Mouse (Mus musculus): ENCODE data around the gene Dusp7. TPM values are rescaled to one million over a fixed set of nuclear protein-coding genes. Genes with fewer than 3 reads are reported as not detected.

The Dusp7 gene
- polyA plus RNA-seq, 3 experiments from 2014 or later = 20.2 to 22.2 (median 21.4) TPM

DNA sequence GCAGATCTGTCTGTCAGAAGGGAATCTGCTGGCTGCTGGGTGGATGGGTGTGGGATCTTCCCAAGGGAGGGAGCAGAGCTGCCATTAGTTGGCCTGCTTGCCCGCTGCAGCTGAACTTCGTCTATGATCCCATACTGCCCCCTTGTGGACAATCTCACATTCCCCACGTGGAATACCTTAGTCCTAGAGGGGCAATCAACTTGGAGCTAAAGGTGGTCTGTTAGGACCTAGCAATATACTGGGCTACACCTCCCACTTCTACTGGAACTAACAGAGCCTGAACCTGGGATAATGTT lies 53.4 kb downstream of the Dusp7 start:
- ATAC-seq = peak; percentile 64

Other genes starting within 250 kb of the Dusp7 start
- gene Glyctk, start 210.5 kb upstream of the Dusp7 start, polyA plus RNA-seq (2017; shearing (Covaris generic)) = 1 to 10 TPM; 2.0 to 4.7 (median 2.1) TPM
- gene Wdr82, start 197.7 kb upstream of the Dusp7 start, polyA plus RNA-seq (2017; shearing (Covaris generic)) = 10 to 100 TPM; 28.3 to 48.5 (median 39.8) TPM
- gene Ppm1m, start 168.9 kb upstream of the Dusp7 start, polyA plus RNA-seq (2017; shearing (Covaris generic)) = 10 to 100 TPM; 11.2 to 27.9 (median 20.4) TPM
- 100 to 1,000 TPM; 126 to 140 (median 135) TPM for gene Twf2, start 165.5 kb upstream of the Dusp7 start, polyA plus RNA-seq (2017; shearing (Covaris generic))
- under 1 TPM in 1 of 3 experiments, not detected in 2; 0.14 TPM for gene Tlr9, start 146.0 kb upstream of the Dusp7 start, polyA plus RNA-seq (2017; shearing (Covaris generic))
- 10 to 100 TPM; 40.5 to 69.7 (median 54.7) TPM for gene Alas1, start 120.0 kb upstream of the Dusp7 start, polyA plus RNA-seq (2017; shearing (Covaris generic))
- gene Poc1a, start 87.6 kb upstream of the Dusp7 start, polyA plus RNA-seq (2017; shearing (Covaris generic)) = 10 to 100 TPM in 1 of 3 experiments, 1 to 10 TPM in 2; 3.6 to 21.4 (median 4.8) TPM
- 1,000 to 10,000 TPM; 1,038 to 1,832 (median 1,102) TPM for gene Rpl29, start 60.8 kb downstream of the Dusp7 start, polyA plus RNA-seq (2017; shearing (Covaris generic))
- 10 to 100 TPM in 1 of 3 experiments, 1 to 10 TPM in 2; 8.9 to 14.6 (median 9.4) TPM for gene Acy1, start 69.7 kb downstream of the Dusp7 start, polyA plus RNA-seq (2017; shearing (Covaris generic))
- 10 to 100 TPM in 2 of 3 experiments, 1 to 10 TPM in 1; 6.3 to 17.6 (median 12.6) TPM for gene Abhd14b, start 78.8 kb downstream of the Dusp7 start, polyA plus RNA-seq (2017; shearing (Covaris generic))
- gene Abhd14a, start 79.0 kb downstream of the Dusp7 start, polyA plus RNA-seq (2017; shearing (Covaris generic)) = 10 to 100 TPM in 2 of 3 experiments, 1 to 10 TPM in 1; 8.1 to 14.9 (median 14.4) TPM
- gene Pcbp4, start 84.7 kb downstream of the Dusp7 start, polyA plus RNA-seq (2017; shearing (Covaris generic)) = 1 to 10 TPM; 4.1 to 5.0 (median 4.4) TPM
- not detected for gene Gpr62, start 97.3 kb downstream of the Dusp7 start, polyA plus RNA-seq (2017; shearing (Covaris generic))
- 10 to 100 TPM; 21.5 to 34.6 (median 29.4) TPM for gene Rrp9, start 107.3 kb downstream of the Dusp7 start, polyA plus RNA-seq (2017; shearing (Covaris generic))
- 10 to 100 TPM; 32.4 to 68.7 (median 54.1) TPM for gene Parp3, start 108.3 kb downstream of the Dusp7 start, polyA plus RNA-seq (2017; shearing (Covaris generic))
- not detected for gene Iqcf1, start 131.3 kb downstream of the Dusp7 start, polyA plus RNA-seq (2017; shearing (Covaris generic))
- not detected for gene Iqcf5, start 145.9 kb downstream of the Dusp7 start, polyA plus RNA-seq (2017; shearing (Covaris generic))
- not detected for gene Iqcf3, start 193.0 kb downstream of the Dusp7 start, polyA plus RNA-seq (2017; shearing (Covaris generic))
- not detected for gene Iqcf4, start 202.4 kb downstream of the Dusp7 start, polyA plus RNA-seq (2017; shearing (Covaris generic))